Mouse (Mus musculus) neural tube, embryonic 15.5 days (tissue): ENCODE results near the gene Spns1. TPM values are rescaled to one million over a fixed set of nuclear protein-coding genes. Genes with fewer than 3 reads are reported as not detected.
"Not testable (repeated sequence)": the region's sequence is repeated elsewhere in the genome, so short reads cannot be mapped to it uniquely, and the experiment has no call there.

Experiments
- ATAC-seq: fragments of 200-750 bp; cut with Nextera tagmentation; 2 replicates; pipeline ENCODE4 v1.8.0; 2017; ENCODE audit warnings: mild to moderate bottlenecking, moderate TSS enrichment, moderate library complexity; ENCODE audit not compliant: low FRiP score
- H3K27ac ChIP-seq: fragments of 300-500 bp; sonication (generic); replicated peaks from 2 replicates; pipeline ENCODE4 v1.5.1; 2015; ENCODE audit warnings: mild to moderate bottlenecking, inconsistent platforms
- H3K27me3 ChIP-seq: fragments of 300-500 bp; sonication (generic); replicated peaks from 2 replicates; pipeline ENCODE4 v1.6.1; 2015; ENCODE audit warnings: inconsistent platforms
- H3K36me3 ChIP-seq: fragments of 300-500 bp; sonication (generic); 2 replicates; pipeline ENCODE4 v1.6.1; 2015; ENCODE audit warnings: inconsistent platforms
- H3K4me1 ChIP-seq: fragments of 300-500 bp; sonication (generic); 2 replicates; pipeline ENCODE4 v1.6.1; 2015; ENCODE audit warnings: inconsistent platforms
- H3K4me2 ChIP-seq: fragments of 300-500 bp; sonication (generic); 2 replicates; pipeline ENCODE4 v1.6.1; 2015; ENCODE audit warnings: inconsistent platforms, mild to moderate bottlenecking, moderate library complexity
- H3K4me3 ChIP-seq: fragments of 300-500 bp; sonication (generic); replicated peaks from 2 replicates; pipeline ENCODE4 v1.5.1; 2015; ENCODE audit warnings: mild to moderate bottlenecking, inconsistent platforms
- H3K9ac ChIP-seq: fragments of 300-500 bp; sonication (generic); replicated peaks from 2 replicates; pipeline ENCODE4 v1.6.1; 2015; ENCODE audit warnings: mild to moderate bottlenecking, inconsistent platforms
- H3K9me3 ChIP-seq: fragments of 300-500 bp; sonication (generic); replicated peaks from 2 replicates; pipeline ENCODE4 v1.6.1; 2016; ENCODE audit warnings: inconsistent platforms
- WGBS: fragments of 180-500 bp; shearing (Covaris S2); methylation state at CpG from one replicate; pipeline ENCODE4 v1.1.7; 2015; ENCODE audit warnings: mixed read lengths; 5-methylcytosine and 5-hydroxymethylcytosine counted together
- polyA plus RNA-seq: library from polyadenylated mRNA; unstranded; fragments of >200 nt; fragmentation: Nextera tagmentation; extraction: Ambion mirVana; gene quantifications from 2 replicates; pipeline ENCODE4 v1.2.1, GENCODE M21; 2015

Gene Spns1
- polyA plus RNA-seq = 82.4 and 92.7 TPM in 2 replicates

GRCm38 (mm10) chr7:126377278-126378158 is at the start of gene Spns1:
Spns1 (minus strand) TSS chr7:126377450.
- Histone ChIP-seq H3K4me1 (peaks cover 32% of the 10 kb centered on the region), H3K27me3 (no peaks in the 10 kb centered on the region), H3K36me3 (peaks cover 12% of the 10 kb centered on the region), H3K4me3 (peak within 1 kb of the TSS; percentile 97), H3K27ac (peak within 1 kb of the TSS; percentile 88), H3K9ac (peak within 1 kb of the TSS; percentile 87), H3K9me3 (no peaks in the 10 kb centered on the region), H3K4me2 (peak within 1 kb of the TSS; percentile 97)
- ATAC-seq = peak; percentile 99
- WGBS = under 1% methylated on average over 33 of the region's 33 CpGs

- 85% methylated on average over 6 of the region's 6 CpGs for WGBS
These were observed 46.9 kb upstream of the Spns1 start for GRCm38 (mm10) chr7:126424161-126424560.

GRCm38 (mm10) chr7:126421756-126422155 is 44.5 kb upstream of the Spns1 start:
- Histone ChIP-seq H3K27me3 (no peaks in the 10 kb centered on the region), H3K36me3 (no peaks in the 10 kb centered on the region), H3K27ac (no peak overlapping the region), H3K4me1 (no peaks in the 10 kb centered on the region), H3K9ac (no peak overlapping the region), H3K4me3 (no peak overlapping the region), H3K9me3 (no peaks in the 10 kb centered on the region), H3K4me2 (no peak overlapping the region)
- no peak for ATAC-seq
- 89% methylated on average over 5 of the region's 5 CpGs for WGBS

More at GRCm38 (mm10) chr7:126424161-126424560, 46.9 kb upstream of the Spns1 start:
- no peak for ATAC-seq
- Histone ChIP-seq H3K9ac (no peak overlapping the region), H3K4me2 (no peak overlapping the region), H3K4me3 (no peak overlapping the region), H3K36me3 (no peaks in the 10 kb centered on the region), H3K9me3 (no peaks in the 10 kb centered on the region), H3K27me3 (no peaks in the 10 kb centered on the region), H3K27ac (no peak overlapping the region), H3K4me1 (peaks cover 14% of the 10 kb centered on the region)

- Histone ChIP-seq H3K9ac (no peak overlapping the region), H3K27me3 (no peaks in the 10 kb centered on the region), H3K27ac (no peak overlapping the region), H3K36me3 (no peaks in the 10 kb centered on the region), H3K4me3 (no peak overlapping the region), H3K4me2 (no peak overlapping the region), H3K9me3 (no peaks in the 10 kb centered on the region), H3K4me1 (no peaks in the 10 kb centered on the region)
- no peak for ATAC-seq
- 59% methylated on average over 3 of the region's 3 CpGs for WGBS
These were observed 41.2 kb upstream of the Spns1 start for GRCm38 (mm10) chr7:126418496-126418895.

- H3K9ac ChIP-seq = no peak overlapping the region
- no peaks in the 10 kb centered on the region for H3K27me3 ChIP-seq
- H3K9me3 ChIP-seq = no peaks in the 10 kb centered on the region
- 84% methylated on average over 4 of the region's 4 CpGs for WGBS
- H3K36me3 ChIP-seq = no peaks in the 10 kb centered on the region
- no peaks in the 10 kb centered on the region for H3K4me1 ChIP-seq
- H3K27ac ChIP-seq = no peak overlapping the region
- H3K4me3 ChIP-seq = no peak overlapping the region
- ATAC-seq = no peak
- no peak overlapping the region for H3K4me2 ChIP-seq
These were observed 40.4 kb upstream of the Spns1 start for GRCm38 (mm10) chr7:126417606-126418005.

- 28% methylated on average over 8 of the region's 8 CpGs for WGBS
- Histone ChIP-seq H3K36me3 (no peaks in the 10 kb centered on the region), H3K9ac (no peak overlapping the region), H3K9me3 (no peaks in the 10 kb centered on the region), H3K4me3 (no peak overlapping the region), H3K27ac (no peak overlapping the region), H3K27me3 (no peaks in the 10 kb centered on the region), H3K4me2 (no peak overlapping the region), H3K4me1 (no peaks in the 10 kb centered on the region)
- ATAC-seq = no peak
These were observed 39.8 kb upstream of the Spns1 start for GRCm38 (mm10) chr7:126417045-126417444.

GRCm38 (mm10) chr7:126416615-126417014 is 39.4 kb upstream of the Spns1 start:
- ATAC-seq = no peak
- H3K9ac ChIP-seq = no peak overlapping the region
- no peaks in the 10 kb centered on the region for H3K9me3 ChIP-seq
- H3K4me2 ChIP-seq = no peak overlapping the region
- no peak overlapping the region for H3K4me3 ChIP-seq
- no peaks in the 10 kb centered on the region for H3K36me3 ChIP-seq
- H3K27ac ChIP-seq = no peak overlapping the region
- no peaks in the 10 kb centered on the region for H3K27me3 ChIP-seq
- WGBS = 45% methylated on average over 2 of the region's 2 CpGs
- no peaks in the 10 kb centered on the region for H3K4me1 ChIP-seq

GRCm38 (mm10) chr7:126414725-126415124 is 37.5 kb upstream of the Spns1 start, which contains the start of gene Cd19:
Cd19 (minus strand) TSS chr7:126414889.
- Histone ChIP-seq H3K27me3 (no peaks in the 10 kb centered on the region), H3K36me3 (no peaks in the 10 kb centered on the region), H3K4me1 (no peaks in the 10 kb centered on the region), H3K4me3 (no peak within 1 kb of the TSS), H3K9me3 (no peaks in the 10 kb centered on the region), H3K27ac (no peak within 1 kb of the TSS), H3K9ac (no peak within 1 kb of the TSS), H3K4me2 (no peak within 1 kb of the TSS)
- no peak for ATAC-seq
- WGBS = 91% methylated on average over 6 of the region's 6 CpGs

GRCm38 (mm10) chr7:126411061-126411460 is 33.8 kb upstream of the Spns1 start:
- Histone ChIP-seq H3K4me1 (no peaks in the 10 kb centered on the region), H3K4me3 (no peak overlapping the region), H3K4me2 (no peak overlapping the region), H3K9ac (no peak overlapping the region), H3K27me3 (no peaks in the 10 kb centered on the region), H3K9me3 (no peaks in the 10 kb centered on the region), H3K27ac (no peak overlapping the region), H3K36me3 (no peaks in the 10 kb centered on the region)
- ATAC-seq = no peak
- WGBS = 84% methylated on average over 4 of the region's 4 CpGs

GRCm38 (mm10) chr7:126408686-126409085 is 31.4 kb upstream of the Spns1 start:
- Histone ChIP-seq H3K27me3 (no peaks in the 10 kb centered on the region), H3K4me3 (no peak overlapping the region), H3K4me1 (no peaks in the 10 kb centered on the region), H3K9ac (no peak overlapping the region), H3K9me3 (no peaks in the 10 kb centered on the region), H3K36me3 (no peaks in the 10 kb centered on the region), H3K27ac (no peak overlapping the region), H3K4me2 (no peak overlapping the region)
- no peak for ATAC-seq
- WGBS = 85% methylated on average over 2 of the region's 2 CpGs

- H3K36me3 ChIP-seq, ATAC-seq, H3K27ac ChIP-seq, H3K9ac ChIP-seq, H3K4me1 ChIP-seq, H3K9me3 ChIP-seq, H3K27me3 ChIP-seq, H3K4me3 ChIP-seq, H3K4me2 ChIP-seq: not testable (repeated sequence)
- 77% methylated on average over 8 of the region's 8 CpGs for WGBS
These were observed 25.3 kb upstream of the Spns1 start for GRCm38 (mm10) chr7:126402518-126402917.

GRCm38 (mm10) chr7:126399548-126399947 is 22.3 kb upstream of the Spns1 start:
- no peak for ATAC-seq
- H3K4me1 ChIP-seq = peaks cover 12% of the 10 kb centered on the region
- no peaks in the 10 kb centered on the region for H3K36me3 ChIP-seq
- 14% methylated on average over 5 of the region's 5 CpGs for WGBS
- H3K27me3 ChIP-seq = no peaks in the 10 kb centered on the region
- no peak overlapping the region for H3K4me3 ChIP-seq
- no peak overlapping the region for H3K9ac ChIP-seq
- H3K9me3 ChIP-seq = no peaks in the 10 kb centered on the region
- H3K4me2 ChIP-seq = no peak overlapping the region
- no peak overlapping the region for H3K27ac ChIP-seq
